Mouse (Mus musculus): Measurements from ENCODE around the gene Tfdp2. TPM values are rescaled to one million over a fixed set of nuclear protein-coding genes. Genes with fewer than 3 reads are reported as not detected.

The Tfdp2 gene
- polyA plus RNA-seq, 1 experiment from 2014 or later, result 128 TPM

DNA sequence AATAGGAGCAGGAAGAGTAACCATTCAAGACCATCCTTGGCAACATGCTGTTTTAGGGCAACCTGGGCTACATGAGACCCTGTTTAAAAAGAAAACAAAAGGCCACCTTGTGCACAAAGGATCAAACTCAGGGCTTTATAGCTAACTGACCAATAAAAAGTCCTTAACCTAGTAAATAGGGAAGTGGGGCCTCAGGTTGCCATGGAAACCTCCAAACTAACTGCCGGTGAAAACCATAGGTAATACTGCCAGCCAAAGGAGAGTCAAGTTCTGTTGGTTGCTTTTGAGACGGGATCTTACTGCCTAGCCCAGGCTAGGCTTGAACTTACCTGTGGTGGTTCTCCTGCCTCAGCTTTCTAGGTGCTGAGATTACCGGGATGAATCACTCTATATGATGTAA is 25.5 kb upstream of the Tfdp2 start:
- no peak for DNase-seq (ENCODE audit: low spot score, missing footprints)
- H3K4me2 ChIP-seq, result no peak overlapping the region
- 73% methylated on average over 3 of the region's 3 CpGs for WGBS
- no peak overlapping the region for H3K4me3 ChIP-seq (ENCODE audit: low read depth, low read length)
- no peaks in the 10 kb centered on the region for H3K4me1 ChIP-seq (ENCODE audit: control insufficient read depth, insufficient read depth, low read length)
- no peak for ATAC-seq (ENCODE audit: low FRiP score)
- H3K9me3 ChIP-seq (ENCODE audit: control insufficient read depth, low read length), result no peaks in the 10 kb centered on the region; the same call in 1 of the 2 replicates
- H3K27ac ChIP-seq (ENCODE audit: low read depth, low read length), result no peak overlapping the region
- no peaks in the 10 kb centered on the region for H3K27me3 ChIP-seq (ENCODE audit: control insufficient read depth, insufficient read depth, low read length)
- no peaks in the 10 kb centered on the region for H3K36me3 ChIP-seq (ENCODE audit: control insufficient read depth, insufficient read depth, low read length)
- H3K9ac ChIP-seq (ENCODE audit: low read length), result no peak overlapping the region

DNA sequence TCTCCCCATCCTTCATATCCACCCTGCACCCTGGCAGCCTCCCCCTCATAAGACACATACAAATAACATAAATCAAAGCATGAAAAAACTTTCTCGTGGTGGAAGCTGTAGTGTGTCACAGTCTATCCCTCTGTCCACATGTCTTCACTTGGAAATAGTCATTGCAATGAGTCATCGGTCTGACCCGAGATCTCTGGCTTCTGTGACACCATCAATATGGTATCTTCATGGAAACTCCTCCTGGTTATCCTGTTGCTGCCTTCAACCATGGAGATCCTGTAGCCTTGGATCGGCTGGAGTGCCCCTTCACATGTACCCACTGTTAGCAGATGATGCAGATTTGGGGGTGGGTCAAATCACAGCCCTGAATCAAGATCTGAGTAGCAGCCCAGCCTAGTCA is 11.2 kb upstream of the Tfdp2 start:
- WGBS, result 84% methylated on average over 4 of the region's 4 CpGs
- Histone ChIP-seq H3K36me3 (ENCODE audit: control insufficient read depth, insufficient read depth, low read length) (no peaks in the 10 kb centered on the region), H3K4me2 (no peak overlapping the region), H3K4me1 (ENCODE audit: control insufficient read depth, insufficient read depth, low read length) (no peaks in the 10 kb centered on the region), H3K9me3 (ENCODE audit: control insufficient read depth, low read length) (no peaks in the 10 kb centered on the region), H3K27me3 (ENCODE audit: control insufficient read depth, insufficient read depth, low read length) (no peaks in the 10 kb centered on the region), H3K4me3 (ENCODE audit: low read depth, low read length) (no peak overlapping the region), H3K27ac (ENCODE audit: low read depth, low read length) (no peak overlapping the region), H3K9ac (ENCODE audit: low read length) (no peak overlapping the region)
- no peak for DNase-seq (ENCODE audit: low spot score, missing footprints)
- no peak for ATAC-seq (ENCODE audit: low FRiP score)

DNA sequence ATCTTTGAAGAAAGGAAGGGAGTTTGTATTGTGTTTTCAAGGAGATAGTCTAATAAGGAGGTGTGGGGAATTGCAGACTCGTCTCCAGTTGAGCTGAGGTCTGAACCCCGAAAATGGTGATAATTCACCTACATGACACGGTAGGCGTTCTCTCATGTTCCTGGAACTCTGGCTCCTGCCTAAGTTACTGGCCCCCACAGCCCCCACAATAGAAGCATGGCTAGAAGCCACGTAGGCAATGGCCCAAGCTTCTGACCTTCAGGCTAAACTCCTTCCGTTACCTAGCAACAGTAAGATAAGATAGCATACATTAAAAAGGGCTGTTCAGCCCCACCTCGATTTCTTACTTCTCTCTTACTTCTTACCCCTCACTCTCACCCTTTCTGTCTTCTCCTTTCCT is 9.4 kb upstream of the Tfdp2 start:
- Histone ChIP-seq H3K9me3 (ENCODE audit: control insufficient read depth, low read length) (no peaks in the 10 kb centered on the region), H3K27me3 (ENCODE audit: control insufficient read depth, insufficient read depth, low read length) (no peaks in the 10 kb centered on the region), H3K4me1 (ENCODE audit: control insufficient read depth, insufficient read depth, low read length) (no peaks in the 10 kb centered on the region), H3K9ac (ENCODE audit: low read length) (no peak overlapping the region), H3K4me3 (ENCODE audit: low read depth, low read length) (no peak overlapping the region), H3K4me2 (no peak overlapping the region), H3K36me3 (ENCODE audit: control insufficient read depth, insufficient read depth, low read length) (no peaks in the 10 kb centered on the region), H3K27ac (ENCODE audit: low read depth, low read length) (no peak overlapping the region)
- 76% methylated on average over 7 of the region's 7 CpGs for WGBS
- DNase-seq (ENCODE audit: low spot score, missing footprints) (no peak), ATAC-seq (ENCODE audit: low FRiP score) (no peak)

DNA sequence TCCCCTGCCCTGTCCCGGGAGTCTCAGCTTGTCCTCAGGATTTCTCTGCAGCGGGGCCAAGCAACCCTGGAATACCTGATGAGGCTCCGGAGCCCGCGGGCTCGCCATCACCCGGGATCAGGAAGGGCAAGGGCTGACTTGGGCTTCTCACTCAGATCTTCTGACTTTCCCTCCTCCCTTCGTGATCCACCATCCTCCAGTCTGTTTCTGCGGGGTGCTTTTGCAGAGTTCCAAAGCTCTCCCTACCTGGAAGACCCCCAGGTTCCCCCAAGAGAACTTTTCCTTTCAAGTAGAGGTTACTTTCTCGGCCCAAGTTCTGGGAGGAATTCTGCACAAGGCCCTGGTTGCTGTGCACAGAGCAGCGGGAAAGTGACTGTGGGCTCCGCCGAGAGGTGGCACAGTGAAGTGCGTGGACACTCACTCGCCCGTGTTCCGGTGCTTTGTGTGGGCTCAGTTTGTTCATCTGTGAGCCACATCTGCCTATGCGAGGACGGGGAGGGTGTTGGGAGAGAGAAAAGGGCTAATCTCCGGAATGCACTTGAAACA is 634 bp downstream of the Tfdp2 start:
- H3K27me3 ChIP-seq (ENCODE audit: control insufficient read depth, insufficient read depth, low read length), result no peaks in the 10 kb centered on the region
- DNase-seq (ENCODE audit: low spot score, missing footprints) (peak; percentile 94), ATAC-seq (ENCODE audit: low FRiP score) (0 out of 2 replicates have a peak, but pooled peaks have one; percentile 9)
- H3K36me3 ChIP-seq (ENCODE audit: control insufficient read depth, insufficient read depth, low read length), result no peaks in the 10 kb centered on the region
- no peaks in the 10 kb centered on the region for H3K9me3 ChIP-seq (ENCODE audit: control insufficient read depth, low read length)
- H3K4me1 ChIP-seq (ENCODE audit: control insufficient read depth, insufficient read depth, low read length), result peaks cover 11% of the 10 kb centered on the region; the same call in 1 of the 2 replicates
- peak overlapping the region; percentile 48; the same call in 1 of the 2 replicates for H3K27ac ChIP-seq (ENCODE audit: low read depth, low read length)
- peak overlapping the region; percentile 77 for H3K9ac ChIP-seq (ENCODE audit: low read length)
- under 1% methylated on average over 20 of the region's 20 CpGs for WGBS
- peak overlapping the region; percentile 84 for H3K4me3 ChIP-seq (ENCODE audit: low read depth, low read length)
- peak overlapping the region; percentile 98 for H3K4me2 ChIP-seq

DNA sequence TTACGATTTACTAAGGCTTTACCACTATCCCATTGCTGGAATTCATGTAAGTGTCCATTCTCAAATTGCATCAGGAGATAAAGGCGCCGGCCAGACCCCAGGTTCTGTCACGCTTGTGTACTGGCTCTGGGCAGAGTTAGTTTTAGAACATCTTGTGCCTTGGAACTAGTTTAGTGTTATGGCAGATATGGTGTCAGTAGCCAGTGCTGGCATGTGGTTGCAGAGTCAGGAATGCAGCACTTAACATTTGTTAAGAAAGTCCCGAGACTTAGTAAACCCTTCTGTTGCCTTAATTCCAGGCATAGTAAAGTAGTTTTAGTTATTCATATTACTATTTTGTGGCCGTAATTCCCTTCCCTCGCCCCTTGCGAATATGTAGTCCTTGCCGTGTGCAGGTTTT is 1.7 kb downstream of the Tfdp2 start:
- Histone ChIP-seq H3K9ac (ENCODE audit: low read length) (no peak overlapping the region), H3K4me3 (ENCODE audit: low read depth, low read length) (peak overlapping the region; percentile 84; the same call in 1 of the 2 replicates), H3K4me1 (ENCODE audit: control insufficient read depth, insufficient read depth, low read length) (peaks cover 11% of the 10 kb centered on the region; the same call in 1 of the 2 replicates), H3K4me2 (peak overlapping the region; percentile 98), H3K9me3 (ENCODE audit: control insufficient read depth, low read length) (no peaks in the 10 kb centered on the region), H3K27me3 (ENCODE audit: control insufficient read depth, insufficient read depth, low read length) (no peaks in the 10 kb centered on the region), H3K27ac (ENCODE audit: low read depth, low read length) (no peak overlapping the region), H3K36me3 (ENCODE audit: control insufficient read depth, insufficient read depth, low read length) (no peaks in the 10 kb centered on the region)
- DNase-seq (ENCODE audit: low spot score, missing footprints) (no peak), ATAC-seq (ENCODE audit: low FRiP score) (no peak)
- 80% methylated on average over 9 of the region's 9 CpGs for WGBS

DNA sequence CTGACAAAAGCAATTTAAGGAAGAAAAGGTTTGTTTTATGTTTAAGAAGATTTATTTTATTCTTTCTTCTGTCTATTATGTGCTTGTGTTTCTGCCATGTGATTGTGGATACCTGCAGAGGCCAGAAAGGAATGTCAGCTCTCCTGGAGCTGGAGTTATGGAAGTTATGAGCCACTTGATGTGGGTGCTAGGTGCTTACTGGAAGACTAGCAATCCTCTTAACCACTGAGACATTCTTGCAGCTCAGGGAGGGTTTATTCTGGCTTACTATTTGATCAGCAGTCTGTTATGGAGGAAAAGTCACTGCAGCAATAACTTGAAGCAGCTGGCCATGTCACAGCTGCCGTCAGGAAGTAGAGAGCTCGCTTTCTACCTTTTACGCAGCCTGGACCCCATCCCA is 7.6 kb downstream of the Tfdp2 start:
- Histone ChIP-seq H3K4me1 (ENCODE audit: control insufficient read depth, insufficient read depth, low read length) (no peaks in the 10 kb centered on the region), H3K36me3 (ENCODE audit: control insufficient read depth, insufficient read depth, low read length) (no peaks in the 10 kb centered on the region), H3K4me3 (ENCODE audit: low read depth, low read length) (no peak overlapping the region), H3K9me3 (ENCODE audit: control insufficient read depth, low read length) (no peaks in the 10 kb centered on the region), H3K9ac (ENCODE audit: low read length) (no peak overlapping the region), H3K27ac (ENCODE audit: low read depth, low read length) (no peak overlapping the region), H3K4me2 (no peak overlapping the region), H3K27me3 (ENCODE audit: control insufficient read depth, insufficient read depth, low read length) (no peaks in the 10 kb centered on the region)
- no peak for ATAC-seq (ENCODE audit: low FRiP score)
- WGBS, result 96% methylated on average over 3 of the region's 3 CpGs
- no peak for DNase-seq (ENCODE audit: low spot score, missing footprints)

DNA sequence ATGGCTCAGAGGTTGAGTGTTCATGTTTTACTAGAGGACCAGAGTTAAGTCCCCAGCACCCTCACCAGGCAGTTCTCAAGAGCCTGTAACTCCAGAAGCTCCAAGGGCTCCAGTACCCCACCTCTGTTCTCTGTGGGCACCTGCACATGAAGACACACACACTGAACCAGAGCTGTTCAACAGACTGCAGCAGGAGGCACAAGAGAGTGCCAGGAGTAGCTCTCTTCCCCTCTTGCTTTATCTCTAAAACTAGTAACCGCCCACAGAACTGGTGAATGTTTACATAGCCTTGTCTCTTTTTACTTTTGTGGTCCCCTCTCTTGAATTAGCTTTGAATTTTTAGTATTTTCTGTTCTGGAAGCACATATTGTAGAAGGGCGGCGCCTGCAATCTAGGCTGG is 11.4 kb downstream of the Tfdp2 start:
- WGBS, result 96% methylated on average over 3 of the region's 3 CpGs
- H3K9ac ChIP-seq (ENCODE audit: low read length), result no peak overlapping the region
- H3K27me3 ChIP-seq (ENCODE audit: control insufficient read depth, insufficient read depth, low read length), result no peaks in the 10 kb centered on the region
- no peaks in the 10 kb centered on the region for H3K4me1 ChIP-seq (ENCODE audit: control insufficient read depth, insufficient read depth, low read length)
- no peaks in the 10 kb centered on the region for H3K9me3 ChIP-seq (ENCODE audit: control insufficient read depth, low read length)
- H3K27ac ChIP-seq (ENCODE audit: low read depth, low read length), result no peak overlapping the region
- no peaks in the 10 kb centered on the region for H3K36me3 ChIP-seq (ENCODE audit: control insufficient read depth, insufficient read depth, low read length)
- ATAC-seq (ENCODE audit: low FRiP score), result no peak
- no peak overlapping the region for H3K4me3 ChIP-seq (ENCODE audit: low read depth, low read length)
- DNase-seq (ENCODE audit: low spot score, missing footprints), result no peak
- no peak overlapping the region for H3K4me2 ChIP-seq

DNA sequence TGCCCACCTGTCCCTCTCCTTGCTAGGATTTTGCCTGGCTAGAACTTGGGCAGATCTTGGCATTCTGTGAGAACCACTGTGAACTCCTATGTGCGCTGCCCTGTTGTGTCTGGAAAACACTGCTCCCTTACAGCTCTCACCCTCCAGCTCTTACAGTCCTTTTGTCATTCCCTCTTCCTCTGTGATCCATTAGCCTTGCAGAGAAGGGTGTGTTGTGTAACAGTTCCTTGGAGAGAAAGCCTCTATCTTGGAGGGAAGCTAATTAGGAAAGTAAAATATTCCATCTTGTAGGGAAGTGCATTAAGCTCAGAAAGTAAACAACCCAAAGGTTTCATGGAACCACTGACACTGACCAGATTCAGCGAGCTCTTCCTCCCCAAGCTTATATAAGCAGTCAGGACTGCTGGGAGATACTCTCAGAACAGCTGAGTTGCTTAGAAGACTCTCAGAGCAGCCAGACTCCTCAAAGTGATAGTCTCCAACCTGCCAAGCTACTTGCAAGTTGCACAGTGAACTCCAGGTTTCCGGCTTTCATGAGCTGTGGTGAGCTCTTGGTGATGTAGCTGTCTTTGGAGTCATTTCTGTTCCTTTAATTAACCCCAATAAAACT is 17.1 kb downstream of the Tfdp2 start:
- WGBS, result 84% methylated on average over 3 of the region's 3 CpGs
- ATAC-seq (ENCODE audit: low FRiP score), result no peak
- H3K36me3 ChIP-seq (ENCODE audit: control insufficient read depth, insufficient read depth, low read length), result no peaks in the 10 kb centered on the region
- no peak overlapping the region for H3K27ac ChIP-seq (ENCODE audit: low read depth, low read length)
- H3K4me2 ChIP-seq, result no peak overlapping the region
- no peaks in the 10 kb centered on the region for H3K9me3 ChIP-seq (ENCODE audit: control insufficient read depth, low read length)
- no peak overlapping the region for H3K4me3 ChIP-seq (ENCODE audit: low read depth, low read length)
- no peak for DNase-seq (ENCODE audit: low spot score, missing footprints)
- no peak overlapping the region for H3K9ac ChIP-seq (ENCODE audit: low read length)
- no peaks in the 10 kb centered on the region for H3K27me3 ChIP-seq (ENCODE audit: control insufficient read depth, insufficient read depth, low read length)
- no peaks in the 10 kb centered on the region for H3K4me1 ChIP-seq (ENCODE audit: control insufficient read depth, insufficient read depth, low read length)

DNA sequence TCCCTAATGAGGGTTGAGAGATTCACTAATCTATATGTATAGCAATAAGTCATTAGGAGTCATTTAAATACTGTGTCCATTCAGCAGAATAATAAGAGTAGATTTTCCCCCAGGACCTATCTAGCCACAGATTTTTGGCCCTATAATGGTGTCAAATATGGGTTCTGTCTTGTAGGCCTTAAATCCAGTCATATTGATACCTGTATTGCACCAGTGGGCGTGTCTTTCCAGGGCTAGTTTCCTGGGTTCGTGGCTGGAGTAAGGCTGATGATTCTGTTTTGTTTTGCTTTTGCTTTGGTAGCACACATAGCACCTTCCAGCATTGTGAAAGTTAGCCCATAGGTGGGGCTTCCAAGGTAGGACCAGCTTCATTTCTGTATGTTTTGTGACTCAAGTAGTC is 18.1 kb downstream of the Tfdp2 start:
- ATAC-seq (ENCODE audit: low FRiP score) (no peak), DNase-seq (ENCODE audit: low spot score, missing footprints) (no peak)
- no peaks in the 10 kb centered on the region for H3K4me1 ChIP-seq (ENCODE audit: control insufficient read depth, insufficient read depth, low read length)
- no peaks in the 10 kb centered on the region for H3K36me3 ChIP-seq (ENCODE audit: control insufficient read depth, insufficient read depth, low read length)
- H3K4me3 ChIP-seq (ENCODE audit: low read depth, low read length), result no peak overlapping the region
- H3K27me3 ChIP-seq (ENCODE audit: control insufficient read depth, insufficient read depth, low read length), result no peaks in the 10 kb centered on the region
- H3K4me2 ChIP-seq, result no peak overlapping the region
- WGBS, result 88% methylated on average over 2 of the region's 2 CpGs
- no peak overlapping the region for H3K27ac ChIP-seq (ENCODE audit: low read depth, low read length)
- H3K9ac ChIP-seq (ENCODE audit: low read length), result no peak overlapping the region
- no peaks in the 10 kb centered on the region for H3K9me3 ChIP-seq (ENCODE audit: control insufficient read depth, low read length)

Data from midbrain, embryonic 11.5 days (tissue).